Mouse (Mus musculus) thymus, adult 2 months (tissue): ENCODE measurements at regions not wholly inside any gene's neighbourhood (a gene's known extent, or its start where the extent isn't known, plus 50 kb on each side); places are given as distances from the start of the nearest gene placed in this dataset.

Source experiments
- CTCF ChIP-seq: fragments of 200-500 bp; IDR thresholded peaks from 2 replicates; pipeline ENCODE4 v1.5.1; 2012; ENCODE audit warnings: mild to moderate bottlenecking, control low read depth, low read length, moderate library complexity, borderline replicate concordance; ENCODE audit not compliant: control insufficient read depth, poor library complexity, insufficient read depth; ENCODE audit errors: extremely low read depth
- POLR2A ChIP-seq: fragments of 200-500 bp; IDR thresholded peaks from 2 replicates; pipeline ENCODE4 v1.6.1; 2012; ENCODE audit warnings: mild to moderate bottlenecking, low read length, control low read depth, moderate library complexity; ENCODE audit not compliant: control insufficient read depth, poor library complexity, insufficient read depth; ENCODE audit errors: extremely low read depth

GRCm38 (mm10) chr10:126531368-126531767 lies 369.8 kb downstream of the Atp23 start:
- TF ChIP-seq CTCF (no peak), POLR2A (no peak)
